Mouse (Mus musculus): ENCODE measurements at regions not wholly inside any gene's neighbourhood (a gene's known extent, or its start where the extent isn't known, plus 50 kb on each side); places are given as distances from the start of the nearest gene placed in this dataset.
A peak's percentile ranks its signal among the peaks of the same experiment; 100 is the strongest.

DNA sequence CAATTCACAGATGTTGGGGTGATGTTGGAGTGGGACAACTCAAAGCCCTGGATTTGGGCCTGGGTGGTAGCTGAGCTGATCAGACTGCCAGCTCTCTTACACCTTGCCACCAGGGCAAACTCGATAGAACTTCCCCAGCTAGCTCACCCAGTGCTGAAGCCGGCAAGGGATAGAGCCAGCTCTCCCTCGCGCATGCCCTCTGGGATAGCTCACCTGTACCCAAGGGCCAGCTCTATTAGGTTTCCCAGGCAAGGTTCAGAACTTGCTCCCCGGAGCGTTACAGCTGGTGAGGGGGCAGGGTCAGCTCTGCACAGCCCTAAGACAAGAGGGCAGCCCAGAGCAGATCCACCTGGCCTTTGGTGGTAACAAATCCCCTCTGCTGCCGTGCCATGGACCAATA, 54.1 kb upstream of the 1700012A03Rik start:
- peak; percentile 2 to 4 for DNase-seq

GRCm38 (mm10) chr6:31995249-31995648, 54.8 kb upstream of the 1700012A03Rik start:
- no peak for DNase-seq

- DNase-seq = no peak
Measured at GRCm38 (mm10) chr6:31985698-31986097, 64.3 kb upstream of the 1700012A03Rik start.

DNA sequence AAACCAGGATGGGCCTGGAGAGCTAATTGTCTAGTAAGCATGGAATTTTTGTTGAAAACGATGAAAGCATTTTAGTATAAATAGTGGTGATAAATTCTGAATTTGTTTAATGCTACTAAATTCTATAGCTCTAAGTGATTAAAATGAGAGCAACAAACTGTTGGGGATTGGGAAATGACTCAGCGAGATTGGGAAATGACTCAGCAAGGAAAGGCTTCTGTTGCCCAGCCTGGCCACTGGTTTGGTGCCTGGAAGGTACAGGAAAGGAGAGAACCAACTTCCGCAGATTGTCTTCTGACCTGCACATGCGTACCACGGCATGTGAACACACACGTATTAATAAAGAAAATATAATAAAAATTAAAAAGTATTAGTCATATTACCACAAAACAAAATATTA, 73.3 kb upstream of the 1700012A03Rik start:
- DNase-seq = no peak

GRCm38 (mm10) chr6:31948063-31948481, 102.0 kb upstream of the 1700012A03Rik start:
- no peak for DNase-seq

- DNase-seq = no peak
Measured at GRCm38 (mm10) chr6:31946572-31946971, 103.5 kb upstream of the 1700012A03Rik start.

- DNase-seq = peak in 1 of 2 experiments; percentile 40
Measured at GRCm38 (mm10) chr6:31945347-31945746, 104.7 kb upstream of the 1700012A03Rik start.

DNA sequence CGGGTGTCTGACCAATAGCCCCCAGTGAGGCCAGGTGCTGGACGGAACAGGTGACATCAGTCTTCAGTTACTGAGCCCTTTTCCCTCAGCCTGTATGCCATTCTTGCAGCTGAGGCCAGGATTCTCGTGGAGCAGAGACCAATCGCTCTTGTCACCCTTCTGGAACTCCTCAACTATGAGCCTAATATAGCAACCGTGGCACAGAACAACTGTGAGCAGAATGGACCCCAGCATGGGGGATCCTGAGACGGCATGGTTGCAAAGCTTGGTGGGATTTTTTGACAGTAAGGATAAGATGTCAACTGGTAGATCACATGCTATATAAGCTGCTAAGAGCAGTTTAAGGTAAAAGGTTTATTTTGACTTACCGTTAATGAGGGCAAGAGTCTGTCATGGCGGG, 105.5 kb upstream of the 1700012A03Rik start:
- no peak for DNase-seq

GRCm38 (mm10) chr6:31942696-31943095, 107.3 kb upstream of the 1700012A03Rik start:
- no peak for DNase-seq

GRCm38 (mm10) chr6:31938216-31938814, 111.7 kb upstream of the 1700012A03Rik start:
- peak; percentile 93 to 95 for DNase-seq

GRCm38 (mm10) chr6:31937146-31937545, 112.9 kb upstream of the 1700012A03Rik start:
- DNase-seq = no peak

DNA sequence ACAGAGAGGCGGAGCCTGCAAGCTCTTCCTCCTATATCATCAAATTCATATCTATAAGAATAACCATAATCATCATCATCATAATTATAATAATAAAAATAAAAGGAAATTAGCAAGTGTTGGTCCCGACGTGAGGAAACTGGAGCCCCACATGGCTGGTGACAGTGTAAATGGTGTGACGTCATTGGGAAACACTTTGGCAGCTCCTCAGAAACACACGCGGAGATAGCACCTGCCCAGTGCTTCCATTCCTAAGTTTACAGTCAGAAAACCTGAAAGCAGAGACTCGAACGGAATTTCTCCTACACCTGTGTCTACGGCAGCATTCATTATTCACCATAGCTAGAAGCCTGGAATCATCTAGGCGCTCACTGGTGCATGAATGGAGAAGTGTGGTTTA, 115.2 kb upstream of the 1700012A03Rik start:
- DNase-seq = no peak

GRCm38 (mm10) chr6:31933956-31934355, 116.1 kb upstream of the 1700012A03Rik start:
- DNase-seq = peak in 1 of 2 experiments; percentile 40

DNA sequence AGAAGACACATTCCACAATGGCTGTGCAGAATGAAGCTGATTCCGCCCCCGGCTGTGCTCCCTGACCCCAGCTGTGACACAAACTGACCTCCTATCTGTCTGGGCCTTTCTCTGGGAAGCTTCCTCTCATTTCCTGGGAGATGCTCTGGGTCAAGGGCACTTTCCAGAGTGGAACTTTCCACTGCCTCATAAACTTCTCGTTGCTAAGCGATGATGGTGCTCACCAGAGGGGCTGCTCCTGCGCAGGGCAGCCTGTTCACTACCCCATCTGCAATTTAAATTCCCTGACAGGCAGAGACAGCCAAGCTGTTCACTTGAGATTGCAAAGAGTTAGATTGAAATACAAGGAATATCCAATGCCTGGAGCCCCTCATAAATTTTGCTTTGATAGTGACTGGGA, 116.7 kb upstream of the 1700012A03Rik start:
- DNase-seq = peak; percentile 18 to 40

DNA sequence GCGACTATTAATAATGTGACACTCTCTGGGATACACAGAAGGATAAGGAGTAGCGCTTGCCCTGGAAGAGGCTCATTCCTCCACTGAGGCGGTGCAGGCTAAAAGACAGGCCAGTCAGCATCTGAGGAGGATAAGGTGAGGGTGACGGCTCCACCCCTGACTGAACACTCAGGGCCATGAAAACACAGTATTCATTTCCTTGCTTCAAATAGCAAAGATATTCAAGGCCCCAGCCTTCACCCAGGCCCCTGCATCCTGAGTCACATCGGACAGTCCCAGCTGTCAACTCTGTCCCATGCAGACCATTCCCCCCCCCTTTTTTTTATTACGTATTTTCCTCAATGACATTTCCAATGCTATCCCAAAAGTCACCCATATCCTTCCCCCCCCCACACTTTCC, 118.9 kb upstream of the 1700012A03Rik start:
- DNase-seq = no peak

GRCm38 (mm10) chr6:31929165-31929564, 120.9 kb upstream of the 1700012A03Rik start:
- no peak for DNase-seq

- DNase-seq = no peak
Measured at GRCm38 (mm10) chr6:31927181-31927580, 122.9 kb upstream of the 1700012A03Rik start.

DNA sequence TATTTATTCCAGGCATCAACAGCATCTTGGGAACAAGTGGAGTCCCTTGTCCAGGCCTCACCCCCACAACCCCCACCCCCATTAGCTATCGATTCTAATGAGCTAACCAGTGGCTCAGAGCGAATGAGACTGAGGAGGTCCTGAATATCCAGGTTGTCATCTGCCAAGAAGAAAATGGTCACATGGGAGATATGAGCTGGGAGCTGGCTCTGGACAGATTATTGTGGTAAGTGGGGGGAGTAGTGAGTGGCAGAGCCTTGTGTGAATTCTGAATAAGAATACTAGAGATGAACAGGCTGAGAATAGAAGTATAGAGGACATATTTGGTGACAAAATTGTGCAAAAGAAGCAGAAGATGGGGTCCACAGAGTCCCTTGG, 125.4 kb upstream of the 1700012A03Rik start:
- no peak for DNase-seq

GRCm38 (mm10) chr6:31923951-31924668, 125.9 kb upstream of the 1700012A03Rik start:
- DNase-seq = no peak

- DNase-seq = no peak
Measured at GRCm38 (mm10) chr6:31921561-31922152, 128.4 kb upstream of the 1700012A03Rik start.

DNA sequence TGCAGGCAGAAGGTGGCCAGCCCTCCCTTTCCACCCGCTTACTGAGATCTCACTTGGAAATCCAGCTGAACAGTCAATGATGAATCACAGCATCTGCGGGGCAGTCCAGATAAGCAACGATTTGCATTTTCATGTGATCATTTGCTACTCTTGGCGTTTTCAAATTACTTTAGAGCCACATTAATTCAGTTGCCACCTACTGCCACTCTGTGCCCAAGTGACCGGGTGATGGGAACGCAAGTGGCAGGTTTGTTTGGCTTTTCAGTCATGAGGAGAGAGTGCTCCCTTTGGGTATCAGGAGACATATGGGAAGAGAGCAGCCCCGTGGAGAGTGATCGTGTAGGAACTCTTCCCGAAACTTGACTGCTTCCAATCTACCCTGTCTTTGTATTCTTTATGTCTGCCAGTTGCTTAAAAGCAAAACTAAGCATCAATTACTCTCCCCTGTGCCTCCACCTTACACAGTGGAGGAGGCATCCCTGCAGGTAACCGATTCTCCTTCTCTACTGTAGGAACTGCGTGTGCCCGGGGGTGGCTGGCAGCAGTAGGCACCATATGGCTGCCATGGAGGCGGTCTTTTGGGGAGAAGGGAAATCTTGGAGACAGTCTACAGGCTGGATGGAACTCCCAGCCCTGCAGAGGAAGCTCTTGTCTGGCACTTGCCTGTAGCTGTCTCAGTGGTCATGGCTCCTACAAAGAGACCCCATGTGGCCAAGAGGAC, 132.5 kb upstream of the 1700012A03Rik start:
- DNase-seq = no peak

DNA sequence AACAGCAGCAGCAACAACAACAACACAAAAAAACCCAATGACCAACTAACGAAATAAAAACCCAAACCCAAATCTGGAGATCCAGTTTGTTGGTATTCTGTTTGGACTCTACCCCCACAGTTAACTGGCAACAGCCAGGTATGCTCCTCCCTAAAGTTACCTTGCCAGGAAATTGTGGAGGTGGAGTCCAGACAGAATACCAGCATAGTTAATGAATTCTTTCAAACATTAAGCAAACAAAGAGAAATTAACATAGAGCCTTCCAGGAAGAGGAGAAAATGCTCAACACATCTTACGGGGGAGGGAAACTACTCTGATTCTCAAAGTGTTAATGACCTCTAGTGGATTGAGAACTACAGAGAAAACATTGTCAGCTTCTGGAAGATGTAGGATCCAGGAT, 148.3 kb upstream of the 1700012A03Rik start:
- DNase-seq = no peak

- DNase-seq = no peak
Measured at GRCm38 (mm10) chr6:31899055-31899454, 151.0 kb upstream of the 1700012A03Rik start.

- DNase-seq = no peak
Measured at GRCm38 (mm10) chr6:31898609-31899008, 151.4 kb upstream of the 1700012A03Rik start.

Data from kidney, postnatal 4 days (tissue).